Mouse (Mus musculus) ES-E14 (cell line): ENCODE results near the gene Gnai3.

ENCODE experiments used
- CHD2 ChIP-seq: IDR thresholded peaks from 2 replicates; pipeline ENCODE4 v1.6.1; 2014; ENCODE audit warnings: mild to moderate bottlenecking, low read depth, low read length, inconsistent platforms
- MAFK ChIP-seq: IDR thresholded peaks from 2 replicates; pipeline ENCODE4 v1.6.1; 2014; ENCODE audit warnings: mild to moderate bottlenecking, low read depth, low read length, inconsistent platforms; ENCODE audit not compliant: insufficient read depth
- ZC3H11A ChIP-seq: IDR thresholded peaks from 2 replicates; pipeline ENCODE4 v1.6.1; 2012; ENCODE audit warnings: low read depth, mild to moderate bottlenecking, inconsistent platforms, low read length, borderline replicate concordance

- no peak for TF ChIP-seq MAFK
- no peak for TF ChIP-seq ZC3H11A
- no peak for TF ChIP-seq CHD2
Measured at GRCm38 (mm10) chr3:108117465-108117864, 28.5 kb downstream of the Gnai3 start.
